Mouse (Mus musculus) MEL (cell line): Measurements from ENCODE around the gene Ssh2. TPM values are rescaled to one million over a fixed set of nuclear protein-coding genes. Genes with fewer than 3 reads are reported as not detected.

Experiments
- DNase-seq: peaks from one replicate; pipeline ENCODE4 v3.0.0; 2011; ENCODE audit warnings: low read depth, low spot score
- H3K27ac ChIP-seq: 2 replicates; pipeline ENCODE4 v1.5.1; 2012; ENCODE audit warnings: low read depth, mild to moderate bottlenecking, control low read depth, low read length, moderate library complexity; ENCODE audit not compliant: control insufficient read depth
- H3K27me3 ChIP-seq, 2 experiments: fragments of 150-350 bp in 1 of 2; sonication (generic) in 1 of 2; 2 replicates each; pipeline ENCODE4 v1.6.1; 2012; ENCODE audit warnings: low read length in 2 of 2, mild to moderate bottlenecking in 2 of 2, improper control_type of control experiment in 1 of 2, moderate library complexity in 1 of 2; ENCODE audit not compliant: insufficient read depth in 2 of 2, control insufficient read depth in 1 of 2
- H3K36me3 ChIP-seq, 2 experiments: 2 replicates each; pipeline ENCODE4 v1.6.1; 2012 to 2014; ENCODE audit warnings: low read length in 2 of 2, improper control_type of control experiment in 1 of 2, inconsistent platforms in 1 of 2, mild to moderate bottlenecking in 1 of 2; ENCODE audit not compliant: insufficient read depth in 2 of 2, control insufficient read depth in 1 of 2
- H3K4me1 ChIP-seq, 2 experiments: fragments of 150-350 bp in 1 of 2; sonication (generic) in 1 of 2; 2 replicates each; pipeline ENCODE4 v1.6.1; 2012; ENCODE audit warnings: low read length in 2 of 2, improper control_type of control experiment in 1 of 2, mild to moderate bottlenecking in 1 of 2; ENCODE audit not compliant: insufficient read depth in 2 of 2, control insufficient read depth in 1 of 2
- H3K4me3 ChIP-seq, 2 experiments: fragments of 150-350 bp in 1 of 2; sonication (generic) in 1 of 2; 2 replicates each; pipeline ENCODE4 v1.5.1; 2012; ENCODE audit warnings: low read depth in 2 of 2, low read length in 2 of 2, mild to moderate bottlenecking in 2 of 2, moderate library complexity in 2 of 2, control low read depth in 1 of 2, improper control_type of control experiment in 1 of 2; ENCODE audit not compliant: control insufficient read depth in 1 of 2, insufficient read depth in 1 of 2
- H3K79me2 ChIP-seq: 2 replicates; pipeline ENCODE4 v1.6.1; 2012; ENCODE audit warnings: mild to moderate bottlenecking, low read length, moderate library complexity; ENCODE audit not compliant: control insufficient read depth, poor library complexity, insufficient read depth
- H3K9ac ChIP-seq: 2 replicates; pipeline ENCODE4 v1.6.1; 2012; ENCODE audit warnings: low read depth, mild to moderate bottlenecking, control low read depth, low read length, moderate library complexity; ENCODE audit not compliant: control insufficient read depth, poor library complexity, severe bottlenecking
- H3K9me3 ChIP-seq: fragments of 150-350 bp; sonication (generic); replicated peaks from 2 replicates; pipeline ENCODE4 v1.6.1; 2012; ENCODE audit warnings: mild to moderate bottlenecking, low read length, improper control_type of control experiment, moderate library complexity; ENCODE audit not compliant: insufficient read depth
- BHLHE40 ChIP-seq: IDR thresholded peaks from 2 replicates; pipeline ENCODE4 v1.6.1; 2012; ENCODE audit warnings: low read depth, mild to moderate bottlenecking, inconsistent platforms, low read length, improper control_type of control experiment, borderline replicate concordance
- CHD1 ChIP-seq: IDR thresholded peaks from 2 replicates; pipeline ENCODE4 v1.6.1; 2012; ENCODE audit warnings: low read depth, mild to moderate bottlenecking, inconsistent platforms, low read length, improper control_type of control experiment
- CHD2 ChIP-seq: IDR thresholded peaks from 2 replicates; pipeline ENCODE4 v1.6.1; 2011; ENCODE audit warnings: low read length, improper control_type of control experiment
- CTCF ChIP-seq, 3 experiments: IDR thresholded peaks in 2 of 3; conservative IDR thresholded peaks in 1 of 3; 2 replicates each; pipeline ENCODE4 v1.5.1; 2011 to 2012; ENCODE audit warnings: low read length in 3 of 3, low read depth in 2 of 3, mild to moderate bottlenecking in 2 of 3, improper control_type of control experiment in 1 of 3, inconsistent platforms in 1 of 3, mixed read lengths in 1 of 3, moderate library complexity in 1 of 3; ENCODE audit not compliant: control insufficient read depth in 1 of 3, insufficient read depth in 1 of 3, poor library complexity in 1 of 3, severe bottlenecking in 1 of 3
- E2F4 ChIP-seq: IDR thresholded peaks from 2 replicates; pipeline ENCODE4 v1.6.1; 2011; ENCODE audit warnings: low read depth, low read length, improper control_type of control experiment, borderline replicate concordance
- ELF1 ChIP-seq: IDR thresholded peaks from 2 replicates; pipeline ENCODE4 v1.6.1; 2014; ENCODE audit warnings: low read depth, mild to moderate bottlenecking, inconsistent platforms, low read length, improper control_type of control experiment, moderate library complexity
- EP300 ChIP-seq, 2 experiments: IDR thresholded peaks; 2 replicates each; pipeline ENCODE4 v1.6.1; 2011; ENCODE audit warnings: improper control_type of control experiment in 2 of 2, low read length in 2 of 2, low read depth in 1 of 2, mild to moderate bottlenecking in 1 of 2
- ETS1 ChIP-seq: IDR thresholded peaks from 2 replicates; pipeline ENCODE4 v1.6.1; 2012; ENCODE audit warnings: low read depth, mild to moderate bottlenecking, inconsistent platforms, low read length, improper control_type of control experiment, moderate library complexity
- GABPA ChIP-seq: IDR thresholded peaks from 2 replicates; pipeline ENCODE4 v1.6.1; 2012; ENCODE audit warnings: low read depth, mild to moderate bottlenecking, inconsistent platforms, low read length, improper control_type of control experiment, moderate library complexity
- GATA1 ChIP-seq: IDR thresholded peaks from 2 replicates; pipeline ENCODE4 v1.6.1; 2011; ENCODE audit warnings: low read depth, low read length, improper control_type of control experiment
- HCFC1 ChIP-seq: IDR thresholded peaks from 2 replicates; pipeline ENCODE4 v1.6.1; 2012; ENCODE audit warnings: low read depth, mild to moderate bottlenecking, inconsistent platforms, low read length, improper control_type of control experiment, moderate library complexity
- JUND ChIP-seq: IDR thresholded peaks from 2 replicates; pipeline ENCODE4 v1.6.1; 2011; ENCODE audit warnings: low read depth, mild to moderate bottlenecking, improper control_type of control experiment, low read length
- MAFK ChIP-seq: IDR thresholded peaks from 2 replicates; pipeline ENCODE4 v1.6.1; 2011; ENCODE audit warnings: low read depth, mild to moderate bottlenecking, low read length, improper control_type of control experiment, borderline replicate concordance
- MAX ChIP-seq: IDR thresholded peaks from 2 replicates; pipeline ENCODE4 v1.6.1; 2011; ENCODE audit warnings: low read length, improper control_type of control experiment
- MAZ ChIP-seq: IDR thresholded peaks from 2 replicates; pipeline ENCODE4 v1.6.1; 2012; ENCODE audit warnings: low read depth, mild to moderate bottlenecking, inconsistent platforms, low read length, improper control_type of control experiment
- MEF2A ChIP-seq: IDR thresholded peaks from 2 replicates; pipeline ENCODE4 v1.6.1; 2014; ENCODE audit warnings: low read depth, mild to moderate bottlenecking, inconsistent platforms, low read length, improper control_type of control experiment; ENCODE audit not compliant: poor library complexity, insufficient replicate concordance, severe bottlenecking; ENCODE audit errors: extremely low read depth
- MXI1 ChIP-seq: IDR thresholded peaks from 2 replicates; pipeline ENCODE4 v1.6.1; 2011; ENCODE audit warnings: mild to moderate bottlenecking, low read depth, low read length, improper control_type of control experiment
- MYB ChIP-seq: IDR thresholded peaks from 2 replicates; pipeline ENCODE4 v1.6.1; 2011; ENCODE audit warnings: mild to moderate bottlenecking, low read depth, low read length, improper control_type of control experiment
- MYC ChIP-seq: IDR thresholded peaks from 2 replicates; pipeline ENCODE4 v1.6.1; 2011; ENCODE audit warnings: low read depth, mild to moderate bottlenecking, low read length, improper control_type of control experiment, moderate library complexity
- NELFE ChIP-seq: IDR thresholded peaks from 2 replicates; pipeline ENCODE4 v1.6.1; 2011; ENCODE audit warnings: low read depth, low read length, improper control_type of control experiment
- NRF1 ChIP-seq: IDR thresholded peaks from 2 replicates; pipeline ENCODE4 v1.6.1; 2014; ENCODE audit warnings: low read depth, mild to moderate bottlenecking, inconsistent platforms, low read length, improper control_type of control experiment, moderate library complexity; ENCODE audit not compliant: poor library complexity, insufficient read depth, severe bottlenecking
- POLR2AphosphoS5 ChIP-seq: IDR thresholded peaks from 2 replicates; pipeline ENCODE4 v1.6.1; 2012; ENCODE audit warnings: low read depth, borderline replicate concordance, mild to moderate bottlenecking, inconsistent platforms, low read length, moderate library complexity, mixed read lengths
- RAD21 ChIP-seq: IDR thresholded peaks from 2 replicates; pipeline ENCODE4 v1.6.1; 2011; ENCODE audit warnings: mild to moderate bottlenecking, low read depth, low read length, improper control_type of control experiment
- RCOR1 ChIP-seq: IDR thresholded peaks from 2 replicates; pipeline ENCODE4 v1.6.1; 2012; ENCODE audit warnings: low read depth, mild to moderate bottlenecking, inconsistent platforms, low read length, improper control_type of control experiment
- SIN3A ChIP-seq: IDR thresholded peaks from 2 replicates; pipeline ENCODE4 v1.6.1; 2012; ENCODE audit warnings: low read length, improper control_type of control experiment, inconsistent platforms
- SMC3 ChIP-seq: IDR thresholded peaks from 2 replicates; pipeline ENCODE4 v1.6.1; 2011; ENCODE audit warnings: low read depth, low read length, improper control_type of control experiment
- TAL1 ChIP-seq: IDR thresholded peaks from 2 replicates; pipeline ENCODE4 v1.6.1; 2012; ENCODE audit warnings: mild to moderate bottlenecking, inconsistent platforms, low read length, moderate library complexity, mixed read lengths
- TBP ChIP-seq: IDR thresholded peaks from 2 replicates; pipeline ENCODE4 v1.8.0; 2011; ENCODE audit warnings: low read depth, low read length, improper control_type of control experiment
- TCF12 ChIP-seq: IDR thresholded peaks from 2 replicates; pipeline ENCODE4 v1.6.1; 2014; ENCODE audit warnings: low read depth, mild to moderate bottlenecking, inconsistent platforms, low read length, improper control_type of control experiment, moderate library complexity
- UBTF ChIP-seq: IDR thresholded peaks from 2 replicates; pipeline ENCODE4 v1.6.1; 2012; ENCODE audit warnings: low read depth, mild to moderate bottlenecking, inconsistent platforms, low read length, improper control_type of control experiment, moderate library complexity, borderline replicate concordance; ENCODE audit not compliant: insufficient read depth
- USF1 ChIP-seq: IDR thresholded peaks from 2 replicates; pipeline ENCODE4 v1.6.1; 2014; ENCODE audit warnings: low read depth, mild to moderate bottlenecking, inconsistent platforms, low read length, improper control_type of control experiment, moderate library complexity
- USF2 ChIP-seq, 2 experiments: IDR thresholded peaks; 2 replicates each; pipeline ENCODE4 v1.6.1; 2011 to 2012; ENCODE audit warnings: improper control_type of control experiment in 2 of 2, low read length in 2 of 2, borderline replicate concordance in 1 of 2, inconsistent platforms in 1 of 2, low read depth in 1 of 2, mild to moderate bottlenecking in 1 of 2; ENCODE audit not compliant: insufficient read depth in 1 of 2
- ZC3H11A ChIP-seq: IDR thresholded peaks from 2 replicates; pipeline ENCODE4 v1.6.1; 2012; ENCODE audit warnings: low read depth, mild to moderate bottlenecking, inconsistent platforms, low read length, improper control_type of control experiment
- ZKSCAN1 ChIP-seq: IDR thresholded peaks from 2 replicates; pipeline ENCODE4 v1.6.1; 2012; ENCODE audit warnings: low read depth, mild to moderate bottlenecking, inconsistent platforms, low read length, improper control_type of control experiment, moderate library complexity
- ZNF384 ChIP-seq: IDR thresholded peaks from 2 replicates; pipeline ENCODE4 v1.6.1; 2012; ENCODE audit warnings: low read depth, mild to moderate bottlenecking, inconsistent platforms, low read length, improper control_type of control experiment
- polyA plus RNA-seq, 2 experiments: library from polyadenylated mRNA; stranded (reverse) in 1 of 2; unstranded in 1 of 2; fragments of >175 nt in 1 of 2; fragments of >200 nt in 1 of 2; gene quantifications; 2 replicates each; pipeline versions ENCODE4 v1.2.1 to v1.2.4; 2012; ENCODE audit warnings: low replicate concordance in 2 of 2, low read depth in 1 of 2; ENCODE audit not compliant: insufficient read length in 2 of 2, insufficient read depth in 1 of 2, missing spikeins in 1 of 2
- total RNA-seq: library from RNA; depleted of rRNA; stranded (reverse); fragments of 300-350 nt; gene quantifications from 2 replicates; pipeline ENCODE4 v1.2.3, GENCODE M21; 2012

Ssh2 gene
- total and polyA plus RNA-seq, 3 experiments: 6.3 to 29.2 (median 16.5) TPM

DNA sequence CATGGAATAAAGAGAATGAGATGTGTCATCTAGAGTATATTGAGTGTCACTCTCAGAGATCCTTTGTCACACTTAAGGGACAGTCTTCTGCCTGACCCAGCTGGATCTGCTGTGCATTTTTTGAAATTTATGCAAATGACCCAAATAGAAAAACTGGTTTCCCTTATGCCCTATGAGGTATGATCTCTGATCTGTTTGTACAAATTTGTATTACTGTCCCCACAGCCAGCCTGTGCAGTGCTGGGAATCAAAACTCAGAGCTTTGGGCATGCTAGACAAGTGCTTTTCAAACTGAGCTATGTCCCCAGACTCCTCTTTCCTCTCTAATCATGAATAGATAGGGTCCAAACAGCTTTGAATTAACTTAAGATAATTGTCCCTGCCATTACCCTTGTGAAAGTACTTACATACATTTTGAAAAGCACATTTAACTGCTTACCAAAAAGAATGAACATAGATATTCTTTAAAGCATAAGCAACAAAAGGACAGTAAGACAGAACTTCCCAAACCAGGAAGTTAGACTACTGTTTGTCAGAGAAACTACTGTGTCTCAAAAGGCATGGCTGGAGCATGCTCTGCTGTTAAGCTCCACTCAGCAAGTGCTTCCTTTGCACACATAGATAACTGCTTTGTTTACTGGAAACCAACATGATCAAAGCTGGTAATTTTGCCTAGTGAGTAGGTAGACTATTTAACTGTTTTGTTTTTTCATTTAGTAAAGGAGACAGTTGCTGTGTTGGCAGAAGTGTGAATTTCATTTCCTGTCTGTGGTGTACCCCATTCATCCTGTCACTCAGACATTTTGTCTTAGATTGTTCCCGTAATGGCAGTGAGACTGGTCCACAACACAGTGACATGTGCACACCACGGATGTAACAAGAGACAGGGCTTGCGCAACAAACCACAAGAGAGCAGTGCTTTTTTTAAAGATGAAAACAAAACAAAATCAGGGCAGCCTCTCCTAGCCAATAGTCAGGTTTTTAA, 169.9 kb downstream of the Ssh2 start:
- H3K36me3 ChIP-seq: peaks cover 0 to 10% of the 10 kb centered on the region in 2 experiments; a peak in 2 of 4 replicates
- H3K4me3 ChIP-seq: peak overlapping the region in 1 of 2 experiments; percentile 9; a peak in 1 of 4 replicates
- peaks cover 10 to 18% of the 10 kb centered on the region in 2 experiments for H3K4me1 ChIP-seq
- no peak overlapping the region for H3K9ac ChIP-seq
- H3K9me3 ChIP-seq: no peaks in the 10 kb centered on the region
- H3K79me2 ChIP-seq: no peaks in the 10 kb centered on the region
- no peaks in the 10 kb centered on the region for H3K27me3 ChIP-seq
- peak overlapping the region; percentile 50 for H3K27ac ChIP-seq
- peak; percentile 66 for DNase-seq
- TF ChIP-seq CHD1 (no peak), NRF1 (peak; percentile 65), SMC3 (no peak), HCFC1 (no peak), USF2 (IDR thresholded peaks at IDR 0.05; ENCODE audit: borderline replicate concordance in 1 of 2, insufficient read depth in 1 of 2, low read depth in 1 of 2, low read length in 2 of 2) (no peak), USF1 (no peak), JUND (no peak), RCOR1 (peak; percentile 85), ETS1 (no peak), MEF2A (no peak), CHD2 (no peak), ZC3H11A (no peak), ZNF384 (no peak), ZKSCAN1 (no peak), SIN3A (peak; percentile 71), TAL1 (no peak), EP300 (IDR thresholded peaks at IDR 0.05; ENCODE audit: low read depth in 1 of 2, low read length in 2 of 2) (peak; percentile 18 to 37; a peak in 1 of 4 replicates), BHLHE40 (no peak), ELF1 (peak; percentile 62; the same call in 1 of the 2 replicates), MXI1 (peak; percentile 90), RAD21 (no peak), POLR2AphosphoS5 (no peak), TCF12 (no peak), E2F4 (no peak), MAZ (no peak), MYC (peak; percentile 88), TBP (no peak), GABPA (no peak), GATA1 (no peak), NELFE (no peak), UBTF (no peak), MAX (peak; percentile 72), CTCF (IDR thresholded peaks at IDR 0.05 in 2 of 3, conservative IDR thresholded peaks at IDR 0.05 in 1 of 3; ENCODE audit: control insufficient read depth in 1 of 3, insufficient read depth in 1 of 3, low read depth in 2 of 3, low read length in 3 of 3, poor library complexity in 1 of 3, severe bottlenecking in 1 of 3) (no peak), MAFK (no peak), MYB (no peak)
